Mouse (Mus musculus): ENCODE results near the gene Adam11. TPM values are rescaled to one million over a fixed set of nuclear protein-coding genes. Genes with fewer than 3 reads are reported as not detected.
"Not testable (repeated sequence)": the region's sequence is repeated elsewhere in the genome, so short reads cannot be mapped to it uniquely, and the experiment has no call there.

Adam11 gene
- polyA plus RNA-seq (2014; fragmentation: Nextera tagmentation; extraction: Ambion mirVana), result 16.6 and 19.2 TPM in 2 replicates

DNA sequence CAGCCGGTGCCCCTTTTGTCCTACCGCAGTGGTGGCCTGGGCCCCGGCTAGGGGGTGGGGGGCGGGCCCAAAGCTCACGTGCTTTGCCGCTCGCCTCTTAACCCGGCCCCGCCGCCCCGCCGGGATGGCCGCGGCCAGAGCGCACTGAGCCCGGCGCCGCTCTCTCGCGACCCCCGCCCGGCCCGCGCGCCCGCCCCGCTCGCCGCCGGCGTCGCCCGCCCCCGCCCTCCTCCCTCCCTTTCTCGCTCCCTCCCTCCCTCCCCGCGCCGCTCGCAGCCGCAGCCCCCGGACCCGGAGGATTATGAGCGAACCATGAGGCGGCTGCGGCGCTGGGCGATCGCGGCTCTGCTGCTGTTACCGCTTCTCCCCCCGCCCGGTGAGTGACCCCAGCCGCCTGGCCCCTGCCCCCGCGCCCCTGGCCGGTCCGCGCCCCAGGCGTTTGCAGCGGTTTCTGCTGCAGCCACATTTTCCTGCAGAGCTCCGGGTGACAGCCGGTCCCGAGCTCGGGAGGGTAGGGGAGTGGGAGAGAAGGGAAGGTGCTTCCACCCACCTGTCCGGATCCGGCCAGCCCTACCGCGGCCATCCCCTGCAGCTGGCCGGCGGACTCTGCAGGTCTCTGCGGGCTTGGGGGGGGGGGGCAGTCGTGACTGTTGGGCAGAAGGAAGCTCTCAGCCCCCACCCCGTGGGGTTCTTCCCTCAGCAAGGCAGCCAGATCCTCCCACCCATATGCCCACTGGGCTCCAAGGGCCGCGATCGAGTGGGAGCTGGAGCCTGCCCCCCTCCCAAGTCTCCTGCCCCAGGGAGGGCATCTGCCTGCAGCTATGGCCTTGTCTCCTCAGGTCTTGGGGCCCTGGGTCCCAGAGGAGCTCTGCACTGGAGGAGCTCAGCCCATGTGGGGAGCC, at the start of gene Adam11:
Gene Adam11, plus strand, starts transcription at position 131 of the 902 bp plus-strand sequence.
- peaks cover 4% of the 10 kb centered on the region; the same call in 1 of the 2 replicates for H3K4me1 ChIP-seq (replicated peaks; ENCODE audit: control insufficient read depth, insufficient read depth, low read length)
- peaks cover 6% of the 10 kb centered on the region for H3K27me3 ChIP-seq (ENCODE audit: control insufficient read depth, insufficient read depth, low read length)
- DNase-seq (ENCODE audit: low spot score) (peak; percentile 54), ATAC-seq (ENCODE audit: low FRiP score) (peak; percentile 52; the same call in 1 of the 2 replicates)
- peak within 1 kb of the TSS; percentile 1; the same call in 1 of the 2 replicates for H3K27ac ChIP-seq (ENCODE audit: low read depth, low read length)
- peak within 1 kb of the TSS; percentile 66 for H3K9ac ChIP-seq (ENCODE audit: low read depth, low read length)
- WGBS, result under 1% methylated on average over 38 of the region's 76 CpGs
- no peaks in the 10 kb centered on the region for H3K9me3 ChIP-seq (ENCODE audit: control insufficient read depth, low read length)
- H3K4me3 ChIP-seq (ENCODE audit: low read depth, low read length), result peak within 1 kb of the TSS; percentile 58
- H3K4me2 ChIP-seq (replicated peaks; ENCODE audit: low read depth, low read length), result peak within 1 kb of the TSS; percentile 99
- no peaks in the 10 kb centered on the region for H3K36me3 ChIP-seq (ENCODE audit: control insufficient read depth, insufficient read depth, low read length)

DNA sequence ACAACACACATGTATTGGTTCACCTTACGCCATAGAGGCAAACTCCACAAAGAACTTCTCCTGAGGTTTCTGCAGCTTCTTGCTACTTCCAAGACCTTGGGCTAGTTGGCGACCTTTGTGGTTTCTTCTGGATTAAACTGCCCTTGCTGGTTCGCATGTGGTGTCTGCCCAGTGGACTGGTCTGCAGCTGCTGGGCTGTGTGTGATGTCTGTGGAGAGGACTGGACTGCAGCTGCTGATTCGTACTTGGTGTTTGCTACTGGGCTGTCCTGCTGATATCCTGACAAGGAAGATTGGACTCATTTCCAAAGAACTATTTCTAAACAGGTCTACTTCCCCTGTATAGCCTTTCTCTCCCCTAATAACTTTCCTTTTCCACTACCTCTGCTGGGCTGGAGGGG, 48.8 kb upstream of the Adam11 start:
- no peaks in the 10 kb centered on the region for H3K36me3 ChIP-seq (ENCODE audit: control insufficient read depth, insufficient read depth, low read length)
- no peaks in the 10 kb centered on the region for H3K4me1 ChIP-seq (replicated peaks; ENCODE audit: control insufficient read depth, insufficient read depth, low read length)
- H3K9me3 ChIP-seq (ENCODE audit: control insufficient read depth, low read length), result no peaks in the 10 kb centered on the region
- no peak for DNase-seq (ENCODE audit: low spot score)
- no peak overlapping the region for H3K9ac ChIP-seq (ENCODE audit: low read depth, low read length)
- no peaks in the 10 kb centered on the region for H3K27me3 ChIP-seq (ENCODE audit: control insufficient read depth, insufficient read depth, low read length)
- H3K4me2 ChIP-seq (replicated peaks; ENCODE audit: low read depth, low read length), result no peak overlapping the region
- ATAC-seq (ENCODE audit: low FRiP score), result no peak
- no peak overlapping the region for H3K27ac ChIP-seq (ENCODE audit: low read depth, low read length)
- 93% methylated on average over 4 of the region's 4 CpGs for WGBS
- H3K4me3 ChIP-seq (ENCODE audit: low read depth, low read length), result no peak overlapping the region

DNA sequence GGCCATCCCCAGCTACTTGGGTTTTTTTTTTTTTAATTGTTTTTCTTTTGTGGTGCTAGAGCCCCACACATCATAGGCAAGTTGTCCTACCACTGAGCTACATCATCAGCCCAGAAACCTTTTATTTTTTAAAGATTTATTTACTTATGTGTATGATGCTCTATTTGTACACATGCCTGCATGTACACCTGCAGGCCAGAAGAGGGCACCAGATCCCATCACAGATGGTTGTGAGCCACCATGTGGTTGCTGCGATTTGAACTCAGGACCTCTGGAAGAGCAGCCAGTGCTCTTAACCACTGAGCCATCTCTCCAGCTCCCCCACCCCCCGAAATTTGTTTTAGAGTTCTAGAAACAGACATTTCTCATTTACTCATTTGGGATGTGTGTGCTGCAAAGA, 46.7 kb upstream of the Adam11 start:
- not testable (repeated sequence) for H3K9ac ChIP-seq (ENCODE audit: low read depth, low read length); H3K36me3 ChIP-seq (ENCODE audit: control insufficient read depth, insufficient read depth, low read length); ATAC-seq (ENCODE audit: low FRiP score); DNase-seq (ENCODE audit: low spot score); H3K27ac ChIP-seq (ENCODE audit: low read depth, low read length); H3K4me2 ChIP-seq (replicated peaks; ENCODE audit: low read depth, low read length); H3K4me1 ChIP-seq (replicated peaks; ENCODE audit: control insufficient read depth, insufficient read depth, low read length); H3K9me3 ChIP-seq (ENCODE audit: control insufficient read depth, low read length); H3K27me3 ChIP-seq (ENCODE audit: control insufficient read depth, insufficient read depth, low read length); H3K4me3 ChIP-seq (ENCODE audit: low read depth, low read length)
- WGBS, result 83% methylated on average over 2 of the region's 2 CpGs

DNA sequence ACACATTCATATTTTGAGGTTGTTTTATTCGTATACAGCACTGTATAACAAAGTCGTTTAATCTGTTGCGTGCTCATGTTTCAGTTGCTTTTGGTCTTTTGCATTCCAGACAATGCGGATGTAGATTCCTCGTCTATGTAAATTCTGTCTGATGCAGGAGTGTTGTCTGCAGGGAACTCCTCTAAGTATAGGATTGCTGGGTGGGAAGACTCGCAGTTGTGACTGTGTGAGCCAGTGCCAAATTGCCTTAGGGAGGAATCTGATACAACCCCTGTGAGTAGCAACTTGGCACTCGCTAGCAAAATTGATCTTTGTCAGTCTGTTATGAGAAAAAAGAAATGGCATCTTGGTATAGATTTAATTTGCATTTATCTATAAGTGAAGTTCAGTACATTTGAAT, 45.1 kb upstream of the Adam11 start:
- Histone ChIP-seq H3K4me1 (replicated peaks; ENCODE audit: control insufficient read depth, insufficient read depth, low read length) (no peaks in the 10 kb centered on the region), H3K4me2 (replicated peaks; ENCODE audit: low read depth, low read length) (no peak overlapping the region), H3K4me3 (ENCODE audit: low read depth, low read length) (no peak overlapping the region), H3K9ac (ENCODE audit: low read depth, low read length) (no peak overlapping the region), H3K27ac (ENCODE audit: low read depth, low read length) (no peak overlapping the region), H3K27me3 (ENCODE audit: control insufficient read depth, insufficient read depth, low read length) (no peaks in the 10 kb centered on the region), H3K36me3 (ENCODE audit: control insufficient read depth, insufficient read depth, low read length) (no peaks in the 10 kb centered on the region), H3K9me3 (ENCODE audit: control insufficient read depth, low read length) (no peaks in the 10 kb centered on the region)
- DNase-seq (ENCODE audit: low spot score), result no peak
- WGBS, result 81% methylated on average over 7 of the region's 7 CpGs
- no peak for ATAC-seq (ENCODE audit: low FRiP score)

DNA sequence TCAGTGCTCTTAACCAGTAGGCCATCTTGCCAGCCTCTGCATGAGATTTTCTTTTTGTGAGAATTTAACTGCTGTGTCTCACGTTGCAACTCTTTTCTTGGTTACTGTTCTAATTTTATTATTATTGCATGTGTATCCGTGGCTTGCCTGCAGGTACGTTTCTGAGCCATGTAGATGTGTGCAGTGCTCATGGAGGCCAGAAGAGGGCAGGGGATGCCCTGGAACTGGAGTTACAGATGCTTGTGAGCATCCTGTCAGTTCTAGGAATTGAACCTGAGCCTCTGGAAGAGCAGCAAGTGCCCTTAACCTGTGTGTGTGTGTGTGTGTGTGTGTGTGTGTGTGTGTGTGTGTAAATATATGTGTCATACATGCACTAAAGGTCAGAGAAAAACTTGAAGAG, 35.7 kb upstream of the Adam11 start:
- H3K27ac ChIP-seq (ENCODE audit: low read depth, low read length), result no peak overlapping the region
- 35% methylated on average over 3 of the region's 3 CpGs for WGBS
- H3K36me3 ChIP-seq (ENCODE audit: control insufficient read depth, insufficient read depth, low read length), result no peaks in the 10 kb centered on the region
- H3K27me3 ChIP-seq (ENCODE audit: control insufficient read depth, insufficient read depth, low read length), result no peaks in the 10 kb centered on the region
- H3K4me1 ChIP-seq (replicated peaks; ENCODE audit: control insufficient read depth, insufficient read depth, low read length), result no peaks in the 10 kb centered on the region
- DNase-seq (ENCODE audit: low spot score) (peak; percentile 11), ATAC-seq (ENCODE audit: low FRiP score) (no peak)
- no peak overlapping the region for H3K4me2 ChIP-seq (replicated peaks; ENCODE audit: low read depth, low read length)
- no peak overlapping the region for H3K4me3 ChIP-seq (ENCODE audit: low read depth, low read length)
- no peak overlapping the region for H3K9ac ChIP-seq (ENCODE audit: low read depth, low read length)
- no peaks in the 10 kb centered on the region for H3K9me3 ChIP-seq (ENCODE audit: control insufficient read depth, low read length)

DNA sequence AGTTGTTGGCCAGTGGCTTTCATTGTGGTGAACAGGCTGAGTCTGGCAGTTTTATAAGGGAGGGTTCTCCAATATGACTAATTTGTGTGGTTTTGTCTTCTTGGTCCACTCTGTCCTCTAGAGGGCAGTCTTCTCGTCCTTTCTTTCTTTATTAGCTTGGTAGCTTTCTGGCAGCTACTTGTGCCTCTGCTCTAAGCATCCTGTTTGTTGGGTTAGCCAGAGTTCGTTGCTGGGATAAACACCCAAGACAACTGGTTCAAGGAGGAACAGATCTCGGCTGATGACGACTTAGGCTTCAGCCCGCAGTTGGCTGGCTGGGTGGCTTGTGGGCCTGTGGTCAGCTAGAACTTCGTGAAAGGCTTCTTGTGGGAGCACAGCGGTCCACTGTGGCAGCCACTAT, 32.6 kb upstream of the Adam11 start:
- no peak for ATAC-seq (ENCODE audit: low FRiP score)
- no peaks in the 10 kb centered on the region for H3K4me1 ChIP-seq (replicated peaks; ENCODE audit: control insufficient read depth, insufficient read depth, low read length)
- H3K27me3 ChIP-seq (ENCODE audit: control insufficient read depth, insufficient read depth, low read length), result no peaks in the 10 kb centered on the region
- no peak overlapping the region for H3K4me2 ChIP-seq (replicated peaks; ENCODE audit: low read depth, low read length)
- no peaks in the 10 kb centered on the region for H3K9me3 ChIP-seq (ENCODE audit: control insufficient read depth, low read length)
- 39% methylated on average over 7 of the region's 7 CpGs for WGBS
- H3K9ac ChIP-seq (ENCODE audit: low read depth, low read length), result no peak overlapping the region
- H3K36me3 ChIP-seq (ENCODE audit: control insufficient read depth, insufficient read depth, low read length), result no peaks in the 10 kb centered on the region
- peak; percentile 72 for DNase-seq (ENCODE audit: low spot score)
- no peak overlapping the region for H3K27ac ChIP-seq (ENCODE audit: low read depth, low read length)
- no peak overlapping the region for H3K4me3 ChIP-seq (ENCODE audit: low read depth, low read length)

DNA sequence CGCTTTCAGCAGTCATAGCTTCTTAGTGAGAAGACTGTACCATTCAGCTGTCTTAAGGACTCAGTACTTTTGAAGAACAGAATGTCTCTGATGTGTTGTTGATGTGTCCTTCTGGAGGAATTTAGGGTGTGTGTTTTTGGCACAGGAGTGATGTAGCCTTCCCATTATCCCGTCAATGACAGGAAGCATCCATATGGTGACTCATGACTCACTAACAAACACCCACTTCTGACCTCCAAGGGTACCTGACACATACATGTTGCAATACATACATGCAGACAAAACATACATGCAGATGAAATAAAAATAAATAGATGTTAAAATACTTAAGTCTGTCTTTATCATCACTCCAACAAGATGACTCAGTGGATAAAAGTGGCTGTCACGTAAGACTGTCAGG, 31.4 kb upstream of the Adam11 start:
- H3K4me1 ChIP-seq (replicated peaks; ENCODE audit: control insufficient read depth, insufficient read depth, low read length), result no peaks in the 10 kb centered on the region
- WGBS, result 87% methylated on average over 3 of the region's 3 CpGs
- H3K9ac ChIP-seq (ENCODE audit: low read depth, low read length), result no peak overlapping the region
- no peaks in the 10 kb centered on the region for H3K9me3 ChIP-seq (ENCODE audit: control insufficient read depth, low read length)
- no peaks in the 10 kb centered on the region for H3K27me3 ChIP-seq (ENCODE audit: control insufficient read depth, insufficient read depth, low read length)
- no peak overlapping the region for H3K27ac ChIP-seq (ENCODE audit: low read depth, low read length)
- H3K4me2 ChIP-seq (replicated peaks; ENCODE audit: low read depth, low read length), result no peak overlapping the region
- H3K36me3 ChIP-seq (ENCODE audit: control insufficient read depth, insufficient read depth, low read length), result no peaks in the 10 kb centered on the region
- no peak for DNase-seq (ENCODE audit: low spot score)
- no peak overlapping the region for H3K4me3 ChIP-seq (ENCODE audit: low read depth, low read length)
- no peak for ATAC-seq (ENCODE audit: low FRiP score)

DNA sequence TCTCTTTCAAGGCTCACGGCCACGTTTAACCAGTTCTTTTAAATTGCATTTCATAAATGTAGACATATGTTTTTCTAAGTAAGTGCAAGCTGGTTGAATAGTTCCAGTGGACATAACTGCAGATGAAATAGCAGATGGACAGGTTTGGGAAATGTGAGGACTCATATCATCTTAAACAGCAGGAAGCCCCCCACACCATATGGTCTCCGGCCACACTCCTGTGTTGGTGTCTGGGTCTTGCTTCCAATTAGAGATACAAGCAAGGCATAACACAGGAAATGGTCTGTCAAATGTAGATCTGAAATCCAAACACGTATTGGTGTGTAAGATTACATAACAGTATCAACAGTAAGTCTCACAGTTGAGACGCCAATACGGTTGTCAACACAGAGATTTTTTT, 29.9 kb upstream of the Adam11 start:
- WGBS, result 86% methylated on average over 6 of the region's 6 CpGs
- no peaks in the 10 kb centered on the region for H3K27me3 ChIP-seq (ENCODE audit: control insufficient read depth, insufficient read depth, low read length)

DNA sequence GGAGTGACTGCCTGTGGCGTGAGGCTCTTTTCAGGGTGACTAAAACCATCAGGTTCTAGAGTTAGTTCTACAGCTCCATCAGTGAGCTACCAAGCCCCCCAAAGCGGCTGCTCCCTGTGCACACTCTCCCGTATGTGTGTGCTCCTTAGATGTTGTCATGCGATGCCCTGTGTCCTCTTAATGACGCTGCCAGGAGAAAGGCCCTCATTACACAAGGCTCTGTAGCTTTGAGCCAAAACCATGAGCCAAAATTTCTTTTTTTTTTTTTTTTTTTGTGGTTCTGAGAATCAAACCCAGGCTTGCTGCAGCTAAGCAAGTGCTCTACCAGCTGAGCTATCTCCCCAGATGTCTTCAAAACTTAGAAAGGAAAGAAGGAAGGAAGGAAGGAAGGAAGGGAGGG, 28.1 kb upstream of the Adam11 start:
- DNase-seq (ENCODE audit: low spot score) (no peak), ATAC-seq (ENCODE audit: low FRiP score) (no peak)
- Histone ChIP-seq H3K9me3 (ENCODE audit: control insufficient read depth, low read length) (no peaks in the 10 kb centered on the region), H3K4me2 (replicated peaks; ENCODE audit: low read depth, low read length) (no peak overlapping the region), H3K36me3 (ENCODE audit: control insufficient read depth, insufficient read depth, low read length) (no peaks in the 10 kb centered on the region), H3K4me1 (replicated peaks; ENCODE audit: control insufficient read depth, insufficient read depth, low read length) (no peaks in the 10 kb centered on the region), H3K27me3 (ENCODE audit: control insufficient read depth, insufficient read depth, low read length) (no peaks in the 10 kb centered on the region), H3K4me3 (ENCODE audit: low read depth, low read length) (no peak overlapping the region), H3K9ac (ENCODE audit: low read depth, low read length) (no peak overlapping the region), H3K27ac (ENCODE audit: low read depth, low read length) (no peak overlapping the region)
- 80% methylated on average over 5 of the region's 5 CpGs for WGBS

More for the DNA sequence above, 29.9 kb upstream of the Adam11 start:
- DNase-seq (ENCODE audit: low spot score) (no peak), ATAC-seq (ENCODE audit: low FRiP score) (no peak)
- Histone ChIP-seq H3K4me1 (replicated peaks; ENCODE audit: control insufficient read depth, insufficient read depth, low read length) (no peaks in the 10 kb centered on the region), H3K27ac (ENCODE audit: low read depth, low read length) (no peak overlapping the region), H3K4me2 (replicated peaks; ENCODE audit: low read depth, low read length) (no peak overlapping the region), H3K9ac (ENCODE audit: low read depth, low read length) (no peak overlapping the region), H3K9me3 (ENCODE audit: control insufficient read depth, low read length) (no peaks in the 10 kb centered on the region), H3K36me3 (ENCODE audit: control insufficient read depth, insufficient read depth, low read length) (no peaks in the 10 kb centered on the region), H3K4me3 (ENCODE audit: low read depth, low read length) (no peak overlapping the region)
